Mouse (Mus musculus) CH12F3 (cell line): ENCODE measurements around the gene Pwp2.
"Not testable (repeated sequence)": the region's sequence is repeated elsewhere in the genome, so short reads cannot be mapped to it uniquely, and the experiment has no call there.

Experiments
- in situ Hi-C: fragments of 300-500 bp; cut with MboI; formaldehyde crosslinking; loops from 2 replicates; pipeline ENCODE4 v1.14.3; 2020; ENCODE audit warnings: low sequenced_read_pairs

Gene Pwp2

DNA sequence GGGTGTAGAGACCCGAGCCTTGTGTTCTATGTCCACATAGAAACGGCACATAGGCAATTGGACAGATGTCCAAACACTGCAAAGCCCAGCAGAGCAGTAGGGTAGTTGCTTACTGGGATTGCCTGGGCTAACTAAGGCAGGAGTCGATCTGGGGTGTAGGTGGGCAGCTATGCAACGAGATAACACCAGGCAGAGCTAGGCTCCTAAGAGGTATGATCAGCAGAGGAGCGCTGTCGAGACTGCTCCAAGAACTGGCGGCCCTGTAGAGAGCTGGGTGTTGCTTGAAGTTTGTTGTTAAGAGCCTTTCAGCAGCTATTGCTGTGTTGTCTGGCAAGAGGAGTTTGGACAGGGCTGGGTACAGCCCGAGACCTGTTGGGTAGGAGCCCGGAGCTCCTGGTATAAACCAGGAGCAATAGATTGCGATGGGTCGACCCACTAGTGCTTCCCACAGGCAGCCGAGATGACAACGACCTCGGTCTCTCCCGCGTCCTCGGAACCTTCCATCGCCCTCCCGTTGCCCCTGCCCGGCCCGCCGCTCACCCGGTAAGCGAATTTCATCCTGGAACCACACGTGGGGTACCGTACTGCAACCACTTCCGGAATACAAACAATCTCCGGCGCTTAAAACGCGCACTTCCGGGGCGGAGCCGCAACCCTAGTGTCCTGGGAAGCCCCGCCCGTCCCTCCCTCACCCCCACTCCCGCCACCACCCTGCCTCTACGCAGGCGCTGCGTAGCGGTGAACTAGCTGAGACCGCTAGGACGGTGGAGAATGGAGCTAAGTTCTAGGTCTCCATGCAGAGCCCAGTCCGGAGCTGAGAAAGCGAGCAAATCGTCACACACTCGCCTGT is at the start of gene Pwp2:
Gene Pwp2 (minus strand): TSS at position 619 of the 850 bp plus-strand sequence.
- in situ Hi-C loops, result no loop called here

GRCm38 (mm10) chr10:78233756-78234155 is 48.8 kb upstream of the Pwp2 start:
- in situ Hi-C loops, result no loop called here

GRCm38 (mm10) chr10:78233161-78233560 is 48.2 kb upstream of the Pwp2 start:
- in situ Hi-C loops, result no loop called here

- in situ Hi-C loops, result no loop called here
Observed at GRCm38 (mm10) chr10:78232301-78232980, 47.5 kb upstream of the Pwp2 start.

DNA sequence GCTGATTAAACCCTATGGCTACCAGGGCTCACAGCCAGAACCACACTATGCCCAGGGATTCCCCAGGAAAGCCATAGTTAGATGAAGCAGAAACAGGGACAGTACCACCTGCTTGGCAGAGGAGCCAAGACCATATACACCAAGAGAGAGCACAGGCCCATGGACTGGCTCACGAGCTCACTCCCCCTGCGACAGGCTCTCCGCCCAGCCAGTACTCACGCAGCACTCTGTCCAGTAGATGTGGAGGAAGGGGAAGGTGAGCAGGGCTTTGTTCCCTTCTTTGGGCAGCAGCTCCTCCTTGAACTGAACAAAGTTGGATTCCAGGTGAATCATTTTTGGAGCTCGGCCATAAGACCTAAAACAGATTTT is 43.6 kb upstream of the Pwp2 start:
- in situ Hi-C loops, result no loop called here

- in situ Hi-C loops, result no loop called here
Observed at GRCm38 (mm10) chr10:78227875-78228559, 43.1 kb upstream of the Pwp2 start.

DNA sequence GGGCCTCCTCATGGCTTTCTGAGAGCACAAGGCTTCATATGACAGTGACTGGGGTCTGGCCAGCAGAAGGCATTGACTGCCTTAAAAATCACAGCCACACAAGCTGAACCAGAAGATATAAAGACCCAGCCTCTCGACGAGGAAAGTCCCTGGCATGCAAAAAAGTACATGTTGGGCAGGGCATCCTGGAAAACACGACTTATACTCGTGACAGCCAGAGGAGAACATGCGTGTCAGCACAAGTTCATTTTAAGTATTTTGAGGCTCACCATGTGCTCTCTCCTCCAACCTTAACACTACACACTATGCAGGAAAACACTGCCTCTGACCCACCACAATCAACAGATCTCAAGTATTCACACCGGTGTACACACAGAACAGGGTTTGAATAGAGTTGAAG is 39.2 kb upstream of the Pwp2 start:
- in situ Hi-C loops, result no loop called here

DNA sequence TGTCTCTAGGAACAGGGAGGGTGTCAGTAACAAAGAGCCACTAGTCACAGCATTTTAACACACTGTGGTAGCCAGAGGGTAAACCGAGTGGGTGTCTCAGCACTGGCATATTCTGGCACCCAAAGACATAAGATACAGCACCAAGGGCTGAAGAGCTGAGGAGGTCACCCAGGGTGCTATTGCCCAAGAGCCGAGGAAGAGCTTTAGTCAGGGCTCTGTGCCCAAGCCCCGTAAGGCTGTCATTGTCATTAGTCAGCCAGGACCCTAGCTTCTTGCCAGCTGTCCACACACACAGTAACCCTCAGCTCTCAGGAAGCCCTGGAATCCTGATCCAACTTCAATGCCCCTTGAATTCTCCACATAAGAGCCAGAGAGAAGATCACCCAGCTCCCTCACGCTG is 38.0 kb upstream of the Pwp2 start:
- in situ Hi-C loops, result no loop called here

DNA sequence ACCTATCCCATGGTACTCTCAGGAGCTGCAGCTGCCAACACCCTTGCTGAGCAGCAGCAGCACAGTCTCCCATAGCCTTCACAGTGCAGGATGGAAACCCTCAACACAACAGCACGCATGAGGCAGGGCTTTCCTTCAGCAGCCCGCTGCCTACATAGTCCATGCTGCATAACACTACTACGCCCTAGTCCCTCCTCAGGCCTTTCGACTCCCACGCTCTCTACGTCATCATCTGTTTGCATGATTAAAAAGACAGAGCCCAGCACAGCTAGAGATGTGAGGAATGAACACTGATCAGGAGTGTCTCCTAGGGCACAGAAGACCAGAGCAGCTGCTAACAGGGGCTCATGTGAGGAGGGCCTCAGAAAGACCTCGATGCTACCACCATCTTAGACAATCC is 36.4 kb upstream of the Pwp2 start:
- in situ Hi-C loops, result no loop called here

DNA sequence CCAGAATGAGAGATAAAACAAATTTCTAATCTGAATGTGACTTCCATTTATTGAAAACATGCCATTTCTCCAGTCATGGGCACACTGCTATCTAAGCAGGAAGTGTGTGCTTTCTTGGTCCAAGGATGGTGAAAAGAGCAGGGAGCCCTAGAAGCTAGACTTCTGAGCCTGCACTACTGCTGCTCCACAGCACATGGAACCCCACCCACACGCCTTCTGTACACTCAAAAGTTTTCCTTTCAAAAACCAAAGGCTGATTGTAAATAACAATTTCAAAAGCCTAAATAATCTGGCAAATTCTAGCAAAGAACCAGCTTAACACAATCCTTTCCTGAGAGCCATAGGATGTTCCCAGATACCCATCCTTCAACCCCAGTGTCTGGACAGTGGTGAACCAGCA is 34.6 kb upstream of the Pwp2 start:
- in situ Hi-C loops, result no loop called here

- in situ Hi-C loops, result no loop called here
Observed at GRCm38 (mm10) chr10:78218576-78218975, 33.6 kb upstream of the Pwp2 start.

- in situ Hi-C loops, result no loop called here
Observed at GRCm38 (mm10) chr10:78216376-78217083, 31.6 kb upstream of the Pwp2 start.

DNA sequence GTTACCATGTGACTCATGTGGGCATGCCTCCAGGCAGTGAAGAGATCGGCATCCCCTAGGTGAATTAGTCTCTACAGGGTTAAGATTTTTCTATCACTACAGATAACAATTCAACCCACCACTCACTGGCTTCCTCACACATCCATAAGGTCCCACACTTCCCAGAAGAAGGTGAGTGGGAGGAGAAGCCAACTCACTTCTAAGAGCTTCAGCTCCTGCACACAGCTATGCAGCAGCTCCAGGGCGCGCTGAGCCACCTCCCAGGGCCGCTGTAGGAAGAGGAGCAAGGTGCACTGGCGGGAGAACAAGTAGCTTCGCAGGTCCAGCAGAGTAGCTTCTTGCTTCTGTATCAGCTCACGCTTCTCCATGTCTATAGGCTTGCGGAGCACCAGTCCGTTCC is 29.4 kb upstream of the Pwp2 start:
- in situ Hi-C loops, result no loop called here

DNA sequence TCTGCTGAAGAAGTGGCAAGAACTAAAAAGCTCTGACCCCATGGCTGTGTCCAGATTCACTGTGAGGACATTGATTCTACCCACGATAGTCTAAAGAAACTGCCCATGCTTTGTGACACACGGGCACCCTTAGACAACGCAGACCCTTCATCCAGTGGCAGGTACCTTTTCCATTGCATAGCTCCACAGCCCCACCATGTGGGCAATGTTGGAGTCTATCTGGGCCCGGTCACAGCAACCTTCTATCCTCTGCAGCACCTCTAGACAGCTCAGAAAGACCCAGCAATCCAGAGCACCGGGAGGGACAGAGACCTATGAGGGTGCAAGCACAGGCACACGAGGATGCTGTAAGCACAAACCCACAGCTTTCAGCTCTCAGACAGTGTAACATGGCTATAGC is 26.4 kb upstream of the Pwp2 start:
- in situ Hi-C loops, result no loop called here

DNA sequence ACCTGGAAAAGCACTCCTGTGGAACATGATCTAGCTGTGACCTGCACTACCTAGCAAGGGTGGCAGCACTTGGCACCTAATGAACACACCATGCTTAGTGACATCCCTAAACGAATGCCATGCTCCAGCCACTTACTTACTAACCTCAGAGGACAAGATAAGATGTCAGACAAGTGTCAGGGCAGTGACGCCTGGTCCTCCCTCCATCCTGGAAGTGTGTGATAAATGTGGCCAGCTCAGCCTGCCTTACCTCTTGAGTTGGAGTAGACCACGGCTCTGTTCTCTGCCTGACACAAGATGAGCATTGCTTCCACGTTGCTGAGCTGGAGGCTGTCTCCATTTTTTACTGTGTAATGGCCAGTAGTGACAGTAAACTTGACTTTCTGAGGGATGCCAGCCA is 16.2 kb upstream of the Pwp2 start:
- in situ Hi-C loops, result no loop called here

- in situ Hi-C loops, result no loop called here
Observed at GRCm38 (mm10) chr10:78192933-78193332, 8.0 kb upstream of the Pwp2 start.

- in situ Hi-C loops, result not testable (repeated sequence)
Observed at GRCm38 (mm10) chr10:78186076-78186475, 1.1 kb upstream of the Pwp2 start.

GRCm38 (mm10) chr10:78185381-78185725 is 404 bp upstream of the Pwp2 start:
- in situ Hi-C loops, result no loop called here

DNA sequence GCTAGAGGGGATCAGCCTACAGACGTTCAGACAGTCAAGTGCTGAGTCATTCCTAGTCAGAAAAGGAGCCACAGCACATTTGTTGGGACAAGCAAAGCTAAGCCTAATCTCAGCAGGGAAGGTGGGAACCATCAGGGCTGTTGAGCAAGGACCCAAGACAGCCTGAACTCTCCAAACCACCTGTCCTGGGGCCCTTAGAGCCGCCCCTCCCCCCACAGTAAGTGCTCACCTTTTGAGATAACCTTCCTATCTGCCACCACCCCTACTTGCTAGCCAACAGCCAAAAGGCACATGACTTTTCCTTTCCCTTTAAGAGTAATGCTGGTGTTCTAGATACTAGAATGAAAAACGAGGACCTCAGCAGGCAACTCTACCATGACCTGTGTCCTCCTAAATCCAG is 1.4 kb downstream of the Pwp2 start:
- in situ Hi-C loops, result no loop called here

DNA sequence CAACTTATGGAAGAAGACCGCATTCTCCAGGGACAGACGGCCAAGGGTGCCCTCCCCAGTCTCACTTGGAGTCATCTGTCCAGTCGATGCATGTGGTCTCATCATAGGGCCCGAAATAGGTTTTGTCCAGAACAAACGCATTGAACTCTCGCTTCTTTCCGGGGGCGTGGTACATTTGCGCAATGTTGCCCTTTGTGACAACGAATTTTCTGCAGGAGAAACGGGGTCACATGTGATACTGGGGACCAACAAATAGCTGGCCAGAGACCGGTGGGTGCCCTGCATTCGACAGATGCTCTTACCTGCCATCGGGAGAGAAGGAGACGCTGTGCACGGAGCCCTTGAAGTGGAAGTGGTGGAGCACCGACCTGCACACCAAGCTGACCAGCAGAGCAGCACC is 2.6 kb downstream of the Pwp2 start:
- in situ Hi-C loops, result no loop called here

- in situ Hi-C loops, result no loop called here
Observed at GRCm38 (mm10) chr10:78174474-78174873, 10.5 kb downstream of the Pwp2 start.
